Mouse (Mus musculus) testis, adult 2 months (tissue): ENCODE measurements around the gene Rcan3. TPM values are rescaled to one million over a fixed set of nuclear protein-coding genes. Genes with fewer than 3 reads are reported as not detected.
A peak's percentile ranks its signal among the peaks of the same experiment; 100 is the strongest.

Source experiments
- H3K27ac ChIP-seq: fragments of 200-500 bp; 2 replicates; pipeline ENCODE4 v1.5.1; 2012; ENCODE audit warnings: low read depth, low read length; ENCODE audit not compliant: control insufficient read depth, insufficient read depth
- H3K27me3 ChIP-seq: fragments of 200-500 bp; 2 replicates; pipeline ENCODE4 v1.6.1; 2012; ENCODE audit warnings: mild to moderate bottlenecking, low read length, moderate library complexity; ENCODE audit not compliant: control insufficient read depth, insufficient read depth
- H3K36me3 ChIP-seq: fragments of 200-500 bp; 2 replicates; pipeline ENCODE4 v1.6.1; 2012; ENCODE audit warnings: mild to moderate bottlenecking, low read length; ENCODE audit not compliant: control insufficient read depth, insufficient read depth
- H3K4me1 ChIP-seq: fragments of 200-500 bp; 2 replicates; pipeline ENCODE4 v1.6.1; 2012; ENCODE audit warnings: low read length; ENCODE audit not compliant: control insufficient read depth, insufficient read depth
- H3K4me3 ChIP-seq: fragments of 200-500 bp; 2 replicates; pipeline ENCODE4 v1.5.1; 2012; ENCODE audit warnings: low read depth, mild to moderate bottlenecking, low read length, moderate library complexity, mixed read lengths; ENCODE audit not compliant: control insufficient read depth
- CTCF ChIP-seq: fragments of 200-500 bp; IDR thresholded peaks from 2 replicates; pipeline ENCODE4 v1.5.1; 2012; ENCODE audit warnings: low read depth, mild to moderate bottlenecking, inconsistent platforms, low read length, moderate library complexity; ENCODE audit not compliant: control insufficient read depth, insufficient read depth, insufficient replicate concordance
- POLR2A ChIP-seq: fragments of 200-500 bp; IDR thresholded peaks from 2 replicates; pipeline ENCODE4 v1.6.1; 2012; ENCODE audit warnings: low read depth, mild to moderate bottlenecking, inconsistent platforms, low read length, moderate library complexity; ENCODE audit not compliant: control insufficient read depth
- polyA plus RNA-seq: library from polyadenylated mRNA; depleted of rRNA; stranded (reverse); fragments of >200 nt; gene quantifications from 2 replicates; pipeline ENCODE4 v1.2.3, GENCODE M21; 2012; rRNA removed

Rcan3 gene
- polyA plus RNA-seq = 2.6 and 3.0 TPM in 2 replicates

DNA sequence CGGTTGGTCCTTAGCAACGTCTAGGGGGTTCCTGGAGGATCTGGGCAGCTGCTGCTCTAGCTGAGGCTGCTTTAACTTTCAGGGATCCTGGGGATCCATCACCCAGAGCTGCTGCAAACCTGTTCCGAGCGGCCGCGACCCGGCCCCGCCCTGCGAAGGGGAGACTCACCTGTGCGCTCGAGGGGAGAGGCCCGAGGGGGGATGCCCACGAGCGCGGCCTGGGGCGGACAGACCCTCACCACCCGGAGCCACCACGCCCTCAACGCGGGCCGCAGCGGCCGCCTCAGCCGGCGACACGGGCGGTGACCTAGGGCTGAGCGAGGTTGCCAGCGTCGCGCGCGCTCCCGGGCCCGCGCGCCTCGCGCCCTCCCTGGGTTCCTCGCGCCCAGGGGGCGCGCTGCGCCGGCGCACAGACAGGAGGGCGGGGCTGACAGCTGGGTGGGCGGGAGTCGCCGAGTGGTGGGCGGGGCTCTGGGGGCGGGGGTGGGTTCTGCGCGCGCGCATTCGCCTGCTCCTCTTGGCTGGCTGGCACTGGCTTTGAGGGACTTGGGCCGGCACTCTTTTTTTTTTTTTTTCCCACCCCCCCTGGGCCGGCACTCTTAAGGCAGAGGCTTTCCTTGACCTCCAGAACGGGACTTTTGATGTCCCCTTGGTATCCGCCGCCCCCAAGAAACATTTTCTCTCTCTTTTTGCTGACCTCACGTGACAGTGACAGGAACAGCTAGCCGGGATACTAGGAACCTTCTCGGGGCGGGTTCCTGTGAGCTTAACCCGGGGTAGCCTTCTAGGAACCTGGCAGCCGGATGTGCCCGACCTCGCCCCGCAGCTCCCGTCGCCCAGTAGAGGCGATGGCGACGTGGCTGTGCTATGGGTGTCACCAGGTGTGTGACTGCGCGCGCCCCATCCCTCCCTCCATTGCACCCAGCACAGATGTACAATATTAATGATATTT, at the start of gene Rcan3:
Gene Rcan3 (minus strand): TSS at position 411 of the 952 bp plus-strand sequence.
- TF ChIP-seq CTCF (no peak), POLR2A (0 out of 2 replicates have a peak, but pooled peaks have one; percentile 15)
- no peaks in the 10 kb centered on the region for H3K36me3 ChIP-seq
- H3K4me3 ChIP-seq = peak within 1 kb of the TSS; percentile 91
- H3K27me3 ChIP-seq = no peaks in the 10 kb centered on the region
- H3K27ac ChIP-seq = peak within 1 kb of the TSS; percentile 54
- H3K4me1 ChIP-seq = peaks cover 17% of the 10 kb centered on the region

- Histone ChIP-seq H3K27ac (no peak overlapping the region), H3K36me3 (no peaks in the 10 kb centered on the region), H3K4me3 (no peak overlapping the region), H3K4me1 (no peaks in the 10 kb centered on the region), H3K27me3 (no peaks in the 10 kb centered on the region)
- TF ChIP-seq CTCF = no peak
- no peak for TF ChIP-seq POLR2A
Observed at GRCm38 (mm10) chr4:135480370-135480769, 46.7 kb upstream of the Rcan3 start.

- TF ChIP-seq CTCF = no peak
- Histone ChIP-seq H3K27me3 (no peaks in the 10 kb centered on the region), H3K4me3 (no peak overlapping the region)
Observed at GRCm38 (mm10) chr4:135477851-135478250, 44.2 kb upstream of the Rcan3 start.

DNA sequence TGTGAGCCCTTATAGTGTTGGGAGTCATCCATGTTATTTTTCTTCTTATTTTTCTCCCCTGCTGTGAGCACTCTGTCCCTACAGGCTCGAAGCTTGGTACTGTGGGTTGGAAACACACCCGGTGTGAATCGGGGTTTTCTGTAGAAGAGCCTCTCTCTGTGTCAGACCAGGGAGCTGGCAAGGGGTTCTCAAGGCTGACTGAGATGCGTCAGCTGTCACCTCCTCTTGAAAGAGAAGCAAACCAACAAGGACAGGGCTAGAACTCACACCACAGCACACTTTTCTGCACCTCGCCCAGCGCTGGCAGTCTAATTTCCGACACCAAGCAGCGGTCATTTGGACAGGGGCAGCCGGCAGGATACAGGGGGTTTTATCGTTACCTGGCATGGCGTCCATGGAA, 29.8 kb upstream of the Rcan3 start:
- no peaks in the 10 kb centered on the region for H3K27me3 ChIP-seq
- H3K27ac ChIP-seq = no peak overlapping the region
- H3K4me1 ChIP-seq = peaks cover 2% of the 10 kb centered on the region; the same call in 1 of the 2 replicates
- no peaks in the 10 kb centered on the region for H3K36me3 ChIP-seq
- no peak overlapping the region for H3K4me3 ChIP-seq
- no peak for TF ChIP-seq CTCF
- no peak for TF ChIP-seq POLR2A

More at GRCm38 (mm10) chr4:135477851-135478250, 44.2 kb upstream of the Rcan3 start:
- no peak overlapping the region for H3K27ac ChIP-seq
- H3K4me1 ChIP-seq = no peaks in the 10 kb centered on the region
- H3K36me3 ChIP-seq = no peaks in the 10 kb centered on the region

- Histone ChIP-seq H3K4me1 (no peaks in the 10 kb centered on the region), H3K27ac (no peak overlapping the region), H3K36me3 (no peaks in the 10 kb centered on the region), H3K27me3 (no peaks in the 10 kb centered on the region), H3K4me3 (no peak overlapping the region)
- TF ChIP-seq CTCF = no peak
- no peak for TF ChIP-seq POLR2A
Observed at GRCm38 (mm10) chr4:135453572-135453971, 19.9 kb upstream of the Rcan3 start.

GRCm38 (mm10) chr4:135453164-135453563, 19.5 kb upstream of the Rcan3 start:
- no peak for TF ChIP-seq POLR2A
- no peak for TF ChIP-seq CTCF
- no peaks in the 10 kb centered on the region for H3K4me1 ChIP-seq
- no peaks in the 10 kb centered on the region for H3K36me3 ChIP-seq
- no peak overlapping the region for H3K27ac ChIP-seq
- no peak overlapping the region for H3K4me3 ChIP-seq
- no peaks in the 10 kb centered on the region for H3K27me3 ChIP-seq

- H3K27me3 ChIP-seq = no peaks in the 10 kb centered on the region
- no peaks in the 10 kb centered on the region for H3K4me1 ChIP-seq
- TF ChIP-seq POLR2A = no peak
- no peak for TF ChIP-seq CTCF
- H3K36me3 ChIP-seq = no peaks in the 10 kb centered on the region
- no peak overlapping the region for H3K27ac ChIP-seq
- H3K4me3 ChIP-seq = no peak overlapping the region
Observed at GRCm38 (mm10) chr4:135451360-135452015, 17.8 kb upstream of the Rcan3 start.
